Mouse (Mus musculus): Measurements from ENCODE around the gene Usp15.

The Usp15 gene

GRCm38 (mm10) chr10:123170898-123171297 lies 25.9 kb downstream of the Usp15 start:
- DNase-seq, result no peak

GRCm38 (mm10) chr10:123165542-123165941 lies 31.3 kb downstream of the Usp15 start:
- DNase-seq, result no peak

GRCm38 (mm10) chr10:123160508-123160907 lies 36.3 kb downstream of the Usp15 start:
- no peak for DNase-seq

- no peak for DNase-seq
These were observed 37.5 kb downstream of the Usp15 start for GRCm38 (mm10) chr10:123159316-123159715.

- no peak for DNase-seq
These were observed 40.4 kb downstream of the Usp15 start for GRCm38 (mm10) chr10:123156392-123156791.

- DNase-seq, result no peak
These were observed 41.0 kb downstream of the Usp15 start for GRCm38 (mm10) chr10:123155764-123156163.

- DNase-seq, result no peak
These were observed 43.5 kb downstream of the Usp15 start for GRCm38 (mm10) chr10:123153321-123153720.

GRCm38 (mm10) chr10:123148025-123148814 lies 48.6 kb downstream of the Usp15 start:
- DNase-seq, result no peak

- no peak for DNase-seq
These were observed 49.6 kb downstream of the Usp15 start for GRCm38 (mm10) chr10:123147180-123147579.

GRCm38 (mm10) chr10:123146349-123146748 lies 50.4 kb downstream of the Usp15 start:
- DNase-seq, result no peak

GRCm38 (mm10) chr10:123144256-123144655 lies 52.5 kb downstream of the Usp15 start:
- DNase-seq, result no peak

GRCm38 (mm10) chr10:123142395-123143050 lies 54.3 kb downstream of the Usp15 start:
- peak; percentile 24 to 35 for DNase-seq

- DNase-seq, result no peak
These were observed 61.0 kb downstream of the Usp15 start for GRCm38 (mm10) chr10:123135818-123136217.

GRCm38 (mm10) chr10:123131487-123131886 lies 65.3 kb downstream of the Usp15 start:
- DNase-seq, result no peak

GRCm38 (mm10) chr10:123120666-123121392 lies 76.0 kb downstream of the Usp15 start:
- no peak for DNase-seq

- no peak for DNase-seq
These were observed 79.9 kb downstream of the Usp15 start for GRCm38 (mm10) chr10:123116861-123117260.

GRCm38 (mm10) chr10:123113466-123113865 lies 83.3 kb downstream of the Usp15 start:
- no peak for DNase-seq

- DNase-seq, result no peak
These were observed 84.0 kb downstream of the Usp15 start for GRCm38 (mm10) chr10:123112787-123113168.

- no peak for DNase-seq
These were observed 84.6 kb downstream of the Usp15 start for GRCm38 (mm10) chr10:123112056-123112786.

- no peak for DNase-seq
These were observed 86.2 kb downstream of the Usp15 start for GRCm38 (mm10) chr10:123110548-123110947.

GRCm38 (mm10) chr10:123108527-123108926 lies 88.3 kb downstream of the Usp15 start:
- no peak for DNase-seq

- DNase-seq, result no peak
These were observed 88.7 kb downstream of the Usp15 start for GRCm38 (mm10) chr10:123108121-123108520.

- DNase-seq, result no peak
These were observed 95.5 kb downstream of the Usp15 start for GRCm38 (mm10) chr10:123101303-123101702.
